Mouse (Mus musculus) G1E (cell line): ENCODE measurements around the gene Mum1.

Experiments used
- CTCF ChIP-seq: IDR thresholded peaks from 2 replicates; pipeline ENCODE4 v1.5.1; 2012; ENCODE audit warnings: low read depth, low read length, inconsistent platforms, mixed read lengths
- GATA1 ChIP-seq: IDR thresholded peaks from 2 replicates; pipeline ENCODE4 v1.6.1; 2012; ENCODE audit warnings: borderline replicate concordance, low read length, inconsistent platforms, mixed read lengths
- POLR2AphosphoS5 ChIP-seq: IDR thresholded peaks from 2 replicates; pipeline ENCODE4 v1.6.1; 2012; ENCODE audit warnings: low read depth, low read length, inconsistent platforms; ENCODE audit not compliant: insufficient replicate concordance
- TAL1 ChIP-seq: conservative IDR thresholded peaks from 2 replicates; pipeline ENCODE4 v1.6.1; 2012; ENCODE audit warnings: low read depth, low read length, inconsistent platforms, mixed read lengths

GRCm38 (mm10) chr10:80276238-80276637 lies 50.0 kb downstream of the Mum1 start:
- TF ChIP-seq CTCF (no peak), POLR2AphosphoS5 (no peak), GATA1 (no peak), TAL1 (no peak)
